Mouse (Mus musculus) embryonic fibroblast, embryonic 13.5 days (primary cell): Measurements from ENCODE around the gene Smarce1.

ENCODE experiments used
- CTCF ChIP-seq: IDR thresholded peaks from 2 replicates; pipeline ENCODE4 v1.5.1; 2011; ENCODE audit warnings: mild to moderate bottlenecking, control low read depth, low read length, moderate library complexity, borderline replicate concordance; ENCODE audit not compliant: insufficient read depth
- POLR2A ChIP-seq: IDR thresholded peaks from 2 replicates; pipeline ENCODE4 v1.6.1; 2011; ENCODE audit warnings: low read depth, mild to moderate bottlenecking, control low read depth, low read length, moderate library complexity

DNA sequence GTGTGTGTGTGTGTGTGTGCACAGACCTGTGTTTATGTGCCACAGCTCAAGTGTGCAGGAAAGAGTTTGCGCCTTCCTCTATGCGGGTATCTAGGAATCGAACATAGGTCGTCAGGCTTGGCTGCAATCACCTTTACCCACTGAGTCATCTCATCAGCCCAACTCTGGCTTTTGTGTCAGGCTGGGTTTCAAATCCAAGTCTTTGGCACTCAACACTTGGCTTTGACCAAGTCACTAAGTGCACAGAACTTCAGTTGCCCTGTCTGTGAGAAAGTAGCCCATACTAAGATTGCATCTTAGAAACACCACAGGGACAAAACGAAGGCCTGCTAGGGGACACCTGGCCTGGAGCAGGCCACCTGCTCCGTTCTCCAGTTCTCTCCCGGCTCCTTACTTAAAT is 63.2 kb downstream of the Smarce1 start:
- TF ChIP-seq CTCF = no peak
- no peak for TF ChIP-seq POLR2A
